Mouse (Mus musculus): ENCODE measurements at regions not wholly inside any gene's neighbourhood (a gene's known extent, or its start where the extent isn't known, plus 50 kb on each side); places are given as distances from the start of the nearest gene placed in this dataset.

- H3K27ac ChIP-seq: no peak overlapping the region
- no peaks in the 10 kb centered on the region for H3K36me3 ChIP-seq (ENCODE audit: poor library complexity, severe bottlenecking)
- no peak overlapping the region for H3K4me2 ChIP-seq
- no peak for ATAC-seq
- no peaks in the 10 kb centered on the region for H3K9me3 ChIP-seq (replicated peaks)
- H3K4me3 ChIP-seq: no peak overlapping the region
- WGBS: 91% methylated on average over 5 of the region's 5 CpGs
- no peaks in the 10 kb centered on the region for H3K27me3 ChIP-seq
- H3K9ac ChIP-seq: no peak overlapping the region
- no peaks in the 10 kb centered on the region for H3K4me1 ChIP-seq
These were observed 535.4 kb upstream of the Fam84a start for GRCm38 (mm10) chr12:14687263-14687662.

- Histone ChIP-seq H3K9me3 (replicated peaks) (no peaks in the 10 kb centered on the region), H3K4me2 (no peak overlapping the region), H3K4me3 (no peak overlapping the region), H3K36me3 (ENCODE audit: poor library complexity, severe bottlenecking) (no peaks in the 10 kb centered on the region), H3K27ac (no peak overlapping the region), H3K27me3 (no peaks in the 10 kb centered on the region), H3K9ac (no peak overlapping the region), H3K4me1 (no peaks in the 10 kb centered on the region)
- no peak for ATAC-seq
- WGBS: 51% methylated on average over 3 of the region's 3 CpGs
These were observed 524.4 kb upstream of the Fam84a start for GRCm38 (mm10) chr12:14676230-14676629.

GRCm38 (mm10) chr12:14665909-14666308 lies 514.1 kb upstream of the Fam84a start:
- no peak overlapping the region for H3K4me3 ChIP-seq
- H3K27ac ChIP-seq: no peak overlapping the region
- no peaks in the 10 kb centered on the region for H3K36me3 ChIP-seq (ENCODE audit: poor library complexity, severe bottlenecking)
- H3K27me3 ChIP-seq: no peaks in the 10 kb centered on the region
- no peaks in the 10 kb centered on the region for H3K9me3 ChIP-seq (replicated peaks)
- 89% methylated on average over 2 of the region's 2 CpGs for WGBS
- ATAC-seq: peak; percentile 24; the same call in 1 of the 2 replicates
- H3K4me1 ChIP-seq: no peaks in the 10 kb centered on the region
- H3K4me2 ChIP-seq: no peak overlapping the region
- no peak overlapping the region for H3K9ac ChIP-seq

All from forebrain, embryonic 13.5 days (tissue).